Mouse (Mus musculus) limb, embryonic 14.5 days (tissue): ENCODE data around the gene 1500009C09Rik. TPM values are rescaled to one million over a fixed set of nuclear protein-coding genes. Genes with fewer than 3 reads are reported as not detected.

ENCODE experiments used
- ATAC-seq: fragments of 200-750 bp; cut with Nextera tagmentation; 2 replicates; pipeline ENCODE4 v1.8.0; 2017; ENCODE audit warnings: low read depth, moderate number of reproducible peaks, moderate TSS enrichment; ENCODE audit not compliant: low FRiP score
- DNase-seq: peaks from one replicate; pipeline ENCODE4 v3.0.0-alpha.2; 2015; ENCODE audit warnings: low spot score
- H3K27ac ChIP-seq: fragments of 300-500 bp; sonication (generic); replicated peaks from 2 replicates; pipeline ENCODE4 v1.5.1; 2014; ENCODE audit warnings: low read depth, mild to moderate bottlenecking, low read length, moderate library complexity, mixed read lengths
- H3K27me3 ChIP-seq: fragments of 300-500 bp; sonication (generic); 2 replicates; pipeline ENCODE4 v1.6.1; 2014; ENCODE audit warnings: low read length, mixed read lengths; ENCODE audit not compliant: control insufficient read depth, insufficient read depth
- H3K36me3 ChIP-seq: fragments of 300-500 bp; sonication (generic); 2 replicates; pipeline ENCODE4 v1.6.1; 2014; ENCODE audit warnings: mild to moderate bottlenecking, low read length, moderate library complexity, mixed read lengths; ENCODE audit not compliant: control insufficient read depth, insufficient read depth
- H3K4me1 ChIP-seq: fragments of 300-500 bp; sonication (generic); 2 replicates; pipeline ENCODE4 v1.6.1; 2014; ENCODE audit warnings: antibody characterized with exemption, low read length, mixed read lengths; ENCODE audit not compliant: control insufficient read depth, insufficient read depth
- H3K4me2 ChIP-seq: fragments of 300-500 bp; sonication (generic); replicated peaks from 2 replicates; pipeline ENCODE4 v1.6.1; 2014; ENCODE audit warnings: low read depth, mild to moderate bottlenecking, low read length, moderate library complexity; ENCODE audit not compliant: severe bottlenecking
- H3K4me3 ChIP-seq: fragments of 300-500 bp; sonication (generic); replicated peaks from 2 replicates; pipeline ENCODE4 v1.5.1; 2014; ENCODE audit warnings: low read length
- H3K9ac ChIP-seq: fragments of 300-500 bp; sonication (generic); 2 replicates; pipeline ENCODE4 v1.6.1; 2014; ENCODE audit warnings: mild to moderate bottlenecking, low read depth, low read length, moderate library complexity; ENCODE audit not compliant: severe bottlenecking
- H3K9me3 ChIP-seq: fragments of 300-500 bp; sonication (generic); 2 replicates; pipeline ENCODE4 v1.6.1; 2016; ENCODE audit warnings: low read length; ENCODE audit not compliant: control insufficient read depth
- POLR2A ChIP-seq: fragments of 200-500 bp; IDR thresholded peaks from 2 replicates; pipeline ENCODE4 v1.8.0; 2012; ENCODE audit warnings: inconsistent platforms, mild to moderate bottlenecking, moderate library complexity, borderline replicate concordance; ENCODE audit not compliant: insufficient read depth, insufficient read length; ENCODE audit errors: extremely low read depth
- WGBS: fragments of 180-500 bp; shearing (Covaris S2); extraction: QIAGEN DNeasy Blood & Tissue Kit; methylation state at CpG from one replicate; pipeline ENCODE4 v1.1.7; 2014; 5-methylcytosine and 5-hydroxymethylcytosine counted together
- polyA plus RNA-seq, 2 experiments: library from polyadenylated mRNA; depleted of rRNA in 1 of 2; stranded (reverse) in 1 of 2; unstranded in 1 of 2; fragments of >200 nt; fragmentation: Nextera tagmentation in 1 of 2; extraction: Ambion mirVana in 1 of 2; gene quantifications; 2 replicates each; pipeline versions ENCODE4 v1.2.1 to v1.2.3; 2012 to 2014

1500009C09Rik gene
- polyA plus RNA-seq, 2 experiments = 0.40 TPM; not detected in 1

- TF ChIP-seq POLR2A = no peak
- no peak for ATAC-seq
- peaks cover 15% of the 10 kb centered on the region; the same call in 1 of the 2 replicates for H3K4me1 ChIP-seq
- 0 out of 2 replicates have a peak overlapping the region, but pooled peaks have one; percentile 21 for H3K9ac ChIP-seq
- peaks cover 69% of the 10 kb centered on the region for H3K27me3 ChIP-seq
- no peak overlapping the region for H3K27ac ChIP-seq
- peak overlapping the region; percentile 5; the same call in 1 of the 2 replicates for H3K4me3 ChIP-seq
- DNase-seq = no peak
- H3K4me2 ChIP-seq = no peak overlapping the region
- peaks cover 43% of the 10 kb centered on the region for H3K36me3 ChIP-seq
- WGBS = 8% methylated on average over 34 of the region's 34 CpGs
- no peaks in the 10 kb centered on the region for H3K9me3 ChIP-seq
These were observed 45.1 kb upstream of the 1500009C09Rik start for GRCm38 (mm10) chr15:82207105-82207459.

GRCm38 (mm10) chr15:82207504-82208219 is 44.5 kb upstream of the 1500009C09Rik start:
- Histone ChIP-seq H3K4me3 (peak overlapping the region; percentile 5; the same call in 1 of the 2 replicates), H3K4me2 (no peak overlapping the region), H3K9ac (0 out of 2 replicates have a peak overlapping the region, but pooled peaks have one; percentile 21), H3K9me3 (no peaks in the 10 kb centered on the region), H3K36me3 (peaks cover 37% of the 10 kb centered on the region), H3K4me1 (peaks cover 20% of the 10 kb centered on the region; the same call in 1 of the 2 replicates), H3K27me3 (peaks cover 75% of the 10 kb centered on the region), H3K27ac (no peak overlapping the region)
- TF ChIP-seq POLR2A = no peak
- no peak for ATAC-seq
- 11% methylated on average over 30 of the region's 30 CpGs for WGBS
- no peak for DNase-seq

GRCm38 (mm10) chr15:82208307-82208706 is 43.9 kb upstream of the 1500009C09Rik start:
- DNase-seq = no peak
- TF ChIP-seq POLR2A = no peak
- no peak overlapping the region for H3K27ac ChIP-seq
- no peak overlapping the region for H3K4me2 ChIP-seq
- H3K4me3 ChIP-seq = no peak overlapping the region
- whole genome bisulfite sequencing = 79% methylated on average over 8 of the region's 8 CpGs
- peaks cover 31% of the 10 kb centered on the region for H3K36me3 ChIP-seq
- H3K27me3 ChIP-seq = peaks cover 82% of the 10 kb centered on the region
- H3K4me1 ChIP-seq = peaks cover 20% of the 10 kb centered on the region; the same call in 1 of the 2 replicates
- ATAC-seq = no peak
- no peak overlapping the region for H3K9ac ChIP-seq
- H3K9me3 ChIP-seq = no peaks in the 10 kb centered on the region

- Histone ChIP-seq H3K4me3 (no peak overlapping the region), H3K36me3 (peaks cover 19% of the 10 kb centered on the region), H3K27me3 (peaks cover 90% of the 10 kb centered on the region), H3K27ac (no peak overlapping the region), H3K4me2 (no peak overlapping the region), H3K4me1 (peaks cover 20% of the 10 kb centered on the region; the same call in 1 of the 2 replicates), H3K9me3 (no peaks in the 10 kb centered on the region), H3K9ac (no peak overlapping the region)
- WGBS = 79% methylated on average over 13 of the region's 13 CpGs
- ATAC-seq = no peak
- DNase-seq = no peak
- TF ChIP-seq POLR2A = no peak
These were observed 42.7 kb upstream of the 1500009C09Rik start for GRCm38 (mm10) chr15:82209295-82210050.

DNA sequence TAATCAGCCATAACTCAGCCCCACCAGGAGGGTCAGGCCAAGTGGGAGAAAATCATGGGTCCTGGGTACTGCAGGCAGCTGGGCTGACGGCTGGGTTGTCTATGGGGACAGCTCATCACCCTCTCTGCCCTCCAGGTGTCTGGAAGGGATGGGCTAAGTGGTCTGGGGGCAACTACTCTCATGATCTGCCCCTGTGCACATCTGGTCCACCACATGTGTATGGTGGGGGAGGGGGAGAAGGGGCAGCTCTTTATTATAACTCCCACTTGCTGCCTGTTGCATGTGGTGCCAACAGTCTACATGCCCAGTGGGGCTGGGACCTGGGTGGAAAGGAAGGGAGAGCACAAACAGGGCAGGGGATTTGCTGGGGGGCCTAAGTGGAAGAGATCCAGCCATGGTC is 41.4 kb upstream of the 1500009C09Rik start:
- DNase-seq = no peak
- Histone ChIP-seq H3K9me3 (no peaks in the 10 kb centered on the region), H3K27me3 (peaks cover 96% of the 10 kb centered on the region), H3K4me3 (no peak overlapping the region), H3K4me2 (no peak overlapping the region), H3K27ac (no peak overlapping the region), H3K36me3 (peaks cover 6% of the 10 kb centered on the region), H3K4me1 (peaks cover 20% of the 10 kb centered on the region; the same call in 1 of the 2 replicates), H3K9ac (no peak overlapping the region)
- ATAC-seq = no peak
- WGBS = 33% methylated on average over 1 of the region's 1 CpGs
- TF ChIP-seq POLR2A = no peak
